Mouse (Mus musculus): ENCODE results near the gene Gm49661. TPM values are rescaled to one million over a fixed set of nuclear protein-coding genes. Genes with fewer than 3 reads are reported as not detected.

Gm49661 gene
- polyA plus RNA-seq, 1 experiment from 2014 or later, result not detected

- Histone ChIP-seq H3K27ac (peak overlapping the region; percentile 97), H3K4me2 (replicated peaks) (peak overlapping the region; percentile 73), H3K4me3 (replicated peaks) (peak overlapping the region; percentile 89), H3K4me1 (replicated peaks) (peaks cover 38% of the 10 kb centered on the region), H3K36me3 (peaks cover 21% of the 10 kb centered on the region), H3K9ac (replicated peaks) (peak overlapping the region; percentile 98), H3K9me3 (no peaks in the 10 kb centered on the region), H3K27me3 (peaks cover 26% of the 10 kb centered on the region)
- 14% methylated on average over 23 of the region's 23 CpGs for WGBS
- peak; percentile 59 for ATAC-seq
These were observed 32.9 kb downstream of the Gm49661 start for GRCm38 (mm10) chr8:84936041-84936961.

GRCm38 (mm10) chr8:84935489-84935888 is 33.7 kb downstream of the Gm49661 start:
- Histone ChIP-seq H3K4me1 (replicated peaks) (peaks cover 38% of the 10 kb centered on the region), H3K36me3 (peaks cover 26% of the 10 kb centered on the region), H3K4me3 (replicated peaks) (peak overlapping the region; percentile 89), H3K27ac (peak overlapping the region; percentile 97), H3K27me3 (peaks cover 31% of the 10 kb centered on the region), H3K9ac (replicated peaks) (peak overlapping the region; percentile 98), H3K4me2 (replicated peaks) (peak overlapping the region; percentile 73), H3K9me3 (no peaks in the 10 kb centered on the region)
- ATAC-seq, result peak; percentile 21
- 4% methylated on average over 14 of the region's 14 CpGs for WGBS

- Histone ChIP-seq H3K4me3 (replicated peaks) (peak overlapping the region; percentile 89), H3K4me2 (replicated peaks) (peak overlapping the region; percentile 73), H3K4me1 (replicated peaks) (peaks cover 38% of the 10 kb centered on the region), H3K27ac (peak overlapping the region; percentile 97), H3K27me3 (peaks cover 37% of the 10 kb centered on the region), H3K36me3 (peaks cover 32% of the 10 kb centered on the region), H3K9me3 (no peaks in the 10 kb centered on the region), H3K9ac (replicated peaks) (peak overlapping the region; percentile 98)
- WGBS, result 1% methylated on average over 15 of the region's 15 CpGs
- ATAC-seq, result peak; percentile 82
These were observed 34.4 kb downstream of the Gm49661 start for GRCm38 (mm10) chr8:84934860-84935259.

GRCm38 (mm10) chr8:84933767-84934559 is 35.3 kb downstream of the Gm49661 start:
- H3K4me1 ChIP-seq (replicated peaks), result peaks cover 44% of the 10 kb centered on the region
- peak overlapping the region; percentile 89 for H3K4me3 ChIP-seq (replicated peaks)
- H3K36me3 ChIP-seq, result peaks cover 32% of the 10 kb centered on the region
- no peak overlapping the region; the same call in 1 of the 2 replicates for H3K9ac ChIP-seq (replicated peaks)
- H3K4me2 ChIP-seq (replicated peaks), result peak overlapping the region; percentile 73
- ATAC-seq, result no peak
- H3K9me3 ChIP-seq, result no peaks in the 10 kb centered on the region
- peaks cover 44% of the 10 kb centered on the region for H3K27me3 ChIP-seq
- WGBS, result 83% methylated on average over 16 of the region's 16 CpGs
- peak overlapping the region; percentile 97; the same call in 1 of the 2 replicates for H3K27ac ChIP-seq

- Histone ChIP-seq H3K27me3 (peaks cover 41% of the 10 kb centered on the region), H3K4me3 (replicated peaks) (no peak overlapping the region), H3K36me3 (peaks cover 56% of the 10 kb centered on the region), H3K4me2 (replicated peaks) (no peak overlapping the region), H3K9me3 (no peaks in the 10 kb centered on the region), H3K27ac (no peak overlapping the region), H3K4me1 (replicated peaks) (peaks cover 35% of the 10 kb centered on the region), H3K9ac (replicated peaks) (no peak overlapping the region)
- 93% methylated on average over 13 of the region's 13 CpGs for WGBS
- no peak for ATAC-seq
These were observed 38.7 kb downstream of the Gm49661 start for GRCm38 (mm10) chr8:84930582-84930981.

- Histone ChIP-seq H3K9ac (replicated peaks) (peak overlapping the region; percentile 53; the same call in 1 of the 2 replicates), H3K4me2 (replicated peaks) (peak overlapping the region; percentile 58), H3K27ac (no peak overlapping the region), H3K27me3 (peaks cover 34% of the 10 kb centered on the region), H3K9me3 (no peaks in the 10 kb centered on the region), H3K4me1 (replicated peaks) (peaks cover 16% of the 10 kb centered on the region), H3K36me3 (peaks cover 71% of the 10 kb centered on the region), H3K4me3 (replicated peaks) (peak overlapping the region; percentile 32)
- WGBS, result 2% methylated on average over 47 of the region's 52 CpGs
- peak; percentile 85 for ATAC-seq
These were observed 40.6 kb downstream of the Gm49661 start for GRCm38 (mm10) chr8:84928456-84929306.

- WGBS, result 83% methylated on average over 1 of the region's 1 CpGs
- no peak overlapping the region for H3K4me2 ChIP-seq (replicated peaks)
- H3K36me3 ChIP-seq, result peaks cover 74% of the 10 kb centered on the region
- peaks cover 34% of the 10 kb centered on the region for H3K27me3 ChIP-seq
- peaks cover 14% of the 10 kb centered on the region for H3K4me1 ChIP-seq (replicated peaks)
- no peak overlapping the region for H3K27ac ChIP-seq
- no peak for ATAC-seq
- no peaks in the 10 kb centered on the region for H3K9me3 ChIP-seq
- H3K9ac ChIP-seq (replicated peaks), result no peak overlapping the region
- H3K4me3 ChIP-seq (replicated peaks), result no peak overlapping the region
These were observed 41.7 kb downstream of the Gm49661 start for GRCm38 (mm10) chr8:84927513-84927912.

- Histone ChIP-seq H3K27me3 (peaks cover 32% of the 10 kb centered on the region), H3K36me3 (peaks cover 77% of the 10 kb centered on the region), H3K27ac (no peak overlapping the region), H3K4me1 (replicated peaks) (peaks cover 14% of the 10 kb centered on the region), H3K9ac (replicated peaks) (no peak overlapping the region), H3K9me3 (no peaks in the 10 kb centered on the region), H3K4me2 (replicated peaks) (no peak overlapping the region), H3K4me3 (replicated peaks) (no peak overlapping the region)
- 75% methylated on average over 7 of the region's 7 CpGs for WGBS
- ATAC-seq, result no peak
These were observed 43.7 kb downstream of the Gm49661 start for GRCm38 (mm10) chr8:84925557-84925956.

- Histone ChIP-seq H3K9me3 (no peaks in the 10 kb centered on the region), H3K27ac (no peak overlapping the region), H3K9ac (replicated peaks) (no peak overlapping the region), H3K4me3 (replicated peaks) (no peak overlapping the region), H3K27me3 (peaks cover 40% of the 10 kb centered on the region), H3K4me1 (replicated peaks) (no peaks in the 10 kb centered on the region; the same call in 1 of the 2 replicates), H3K36me3 (peaks cover 93% of the 10 kb centered on the region), H3K4me2 (replicated peaks) (no peak overlapping the region)
- 87% methylated on average over 2 of the region's 2 CpGs for WGBS
- ATAC-seq, result no peak
These were observed 47.6 kb downstream of the Gm49661 start for GRCm38 (mm10) chr8:84921596-84921995.

- no peak overlapping the region for H3K9ac ChIP-seq (replicated peaks)
- 91% methylated on average over 15 of the region's 15 CpGs for WGBS
- H3K9me3 ChIP-seq, result no peaks in the 10 kb centered on the region
- no peak overlapping the region for H3K4me3 ChIP-seq (replicated peaks)
- peaks cover 95% of the 10 kb centered on the region for H3K36me3 ChIP-seq
- peaks cover 70% of the 10 kb centered on the region for H3K27me3 ChIP-seq
- H3K4me1 ChIP-seq (replicated peaks), result no peaks in the 10 kb centered on the region; the same call in 1 of the 2 replicates
- H3K4me2 ChIP-seq (replicated peaks), result no peak overlapping the region
- no peak overlapping the region for H3K27ac ChIP-seq
- no peak for ATAC-seq
These were observed 50.6 kb downstream of the Gm49661 start for GRCm38 (mm10) chr8:84918646-84919045.

- ATAC-seq, result no peak
- Histone ChIP-seq H3K9me3 (no peaks in the 10 kb centered on the region), H3K36me3 (peaks cover 95% of the 10 kb centered on the region), H3K27me3 (peaks cover 78% of the 10 kb centered on the region), H3K27ac (no peak overlapping the region), H3K4me3 (replicated peaks) (no peak overlapping the region), H3K4me2 (replicated peaks) (no peak overlapping the region), H3K9ac (replicated peaks) (no peak overlapping the region), H3K4me1 (replicated peaks) (peaks cover 8% of the 10 kb centered on the region)
- 25% methylated on average over 20 of the region's 20 CpGs for WGBS
These were observed 51.5 kb downstream of the Gm49661 start for GRCm38 (mm10) chr8:84917781-84918180.
